Mouse (Mus musculus) thymus, adult 18-20 months (tissue): ENCODE results near the gene Jam3.
A peak's percentile ranks its signal among the peaks of the same experiment; 100 is the strongest.

Source experiments
- DNase-seq, 2 experiments: peaks; one replicate each; pipeline ENCODE4 v3.0.0; 2022; ENCODE audit warnings: mixed read lengths in 2 of 2

The Jam3 gene

DNA sequence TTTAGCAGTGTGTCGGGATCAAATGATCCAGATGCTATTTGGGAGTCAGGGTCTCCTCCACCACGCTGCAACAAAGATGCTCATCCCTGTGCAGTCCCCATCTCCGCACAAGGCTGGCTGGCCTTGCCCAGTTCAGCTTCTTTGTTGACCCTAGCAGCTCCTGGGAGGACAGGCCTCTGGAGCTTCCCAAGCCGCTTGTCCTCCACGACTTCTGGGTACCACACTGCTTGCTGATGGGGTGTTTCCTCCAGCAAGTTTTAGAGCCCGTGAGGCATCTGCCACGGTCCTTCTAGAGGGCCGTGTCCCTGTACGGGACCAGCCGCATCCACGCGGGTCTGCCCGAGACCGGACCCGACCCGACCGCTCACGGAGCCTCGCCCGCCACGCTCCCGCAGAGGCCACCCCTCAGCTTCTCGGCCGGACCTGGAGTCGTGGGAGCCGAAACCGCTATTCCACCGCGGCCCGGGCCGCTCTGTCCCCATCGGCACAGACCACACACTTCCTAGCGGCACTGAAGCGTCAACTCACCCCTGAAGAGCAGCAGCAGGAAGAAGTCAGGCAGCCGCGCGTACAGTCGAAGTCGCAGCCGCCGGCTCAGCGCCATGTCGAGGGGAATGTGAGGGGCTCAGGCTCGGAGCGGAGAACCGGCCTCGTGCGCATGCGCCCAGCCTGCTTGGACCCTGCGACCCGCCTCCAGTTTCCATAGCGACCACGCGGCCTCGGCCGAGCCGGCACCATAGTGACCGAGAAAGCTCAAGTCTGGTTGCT lies at the start of gene Jam3:
Gene Jam3 (minus strand): TSS at position 659 of the 768 bp plus-strand sequence.
- peak; percentile 5 to 11 for DNase-seq

DNA sequence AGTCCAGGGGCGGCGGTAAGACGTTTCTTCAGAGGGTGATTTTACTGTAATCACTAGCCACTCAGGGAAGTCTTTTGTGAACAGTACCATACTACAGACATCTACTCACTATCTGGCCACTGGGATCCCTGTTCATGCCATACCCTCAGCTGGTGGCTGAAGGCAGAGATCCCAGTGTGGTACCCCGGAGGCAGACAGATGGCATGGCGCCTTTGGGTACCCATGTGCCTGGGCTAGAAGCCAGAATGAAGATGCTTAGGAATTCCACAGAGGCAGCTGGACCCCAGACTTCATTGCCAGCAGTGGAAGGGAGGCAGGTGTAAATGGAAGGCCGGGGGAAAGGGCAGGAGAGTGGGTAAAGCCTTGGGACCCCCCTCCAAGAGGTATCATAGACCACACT lies 49.0 kb upstream of the Jam3 start:
- no peak for DNase-seq

DNA sequence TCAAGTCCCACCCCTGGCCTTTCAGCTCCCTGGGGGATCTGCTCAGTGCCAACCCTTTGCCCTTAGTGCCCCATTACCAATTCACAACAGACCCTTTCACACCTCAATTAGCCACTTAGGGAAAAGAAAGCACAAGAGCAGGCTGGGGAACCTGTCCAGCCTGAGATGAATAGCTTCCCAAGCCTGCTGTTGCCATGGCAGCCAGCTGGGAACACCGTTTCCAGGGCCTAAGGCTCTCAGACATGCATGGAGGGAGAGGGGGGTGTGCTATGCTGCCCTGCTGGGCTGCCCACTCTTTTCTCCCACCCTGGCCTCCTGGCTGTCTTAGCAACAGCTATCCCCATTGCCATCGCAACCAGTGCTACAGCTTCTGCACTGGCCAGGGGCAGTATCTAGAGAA lies 47.9 kb upstream of the Jam3 start:
- no peak for DNase-seq

DNA sequence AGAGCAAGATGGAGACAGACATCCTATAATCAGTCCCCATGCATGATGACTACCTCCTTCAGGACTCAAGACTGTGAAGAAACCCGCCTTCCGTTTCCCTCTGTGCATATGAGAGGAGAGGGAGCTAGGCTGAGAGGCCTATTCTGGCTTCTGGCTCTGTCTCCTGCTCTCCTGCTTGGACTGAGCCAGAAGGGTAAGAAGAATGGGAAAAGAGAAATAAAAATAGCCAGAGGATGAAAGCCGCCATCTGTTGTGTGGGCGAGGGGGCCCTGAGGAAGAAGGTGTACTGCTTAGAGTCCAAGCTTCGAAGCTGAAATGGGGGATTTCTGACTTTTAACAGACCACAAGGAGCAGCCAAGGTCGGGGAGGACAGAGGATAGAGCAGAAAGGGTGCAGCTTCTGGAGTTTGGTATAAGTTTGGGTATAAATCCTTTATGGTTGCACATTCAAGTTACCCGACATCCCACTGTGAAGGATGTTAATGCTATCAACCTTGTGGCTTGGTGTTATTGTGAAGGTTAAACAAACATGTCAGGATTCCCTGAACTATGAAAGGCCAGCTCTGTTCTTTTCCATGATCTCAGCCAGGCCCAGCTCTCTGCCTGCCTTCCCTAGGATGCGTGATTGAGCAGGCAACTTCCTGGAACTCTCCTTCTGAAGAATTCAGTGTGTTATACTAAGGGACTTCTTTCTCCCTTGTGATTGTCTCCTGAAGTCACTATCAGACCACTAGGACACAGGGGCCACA lies 46.4 kb upstream of the Jam3 start:
- DNase-seq = no peak

DNA sequence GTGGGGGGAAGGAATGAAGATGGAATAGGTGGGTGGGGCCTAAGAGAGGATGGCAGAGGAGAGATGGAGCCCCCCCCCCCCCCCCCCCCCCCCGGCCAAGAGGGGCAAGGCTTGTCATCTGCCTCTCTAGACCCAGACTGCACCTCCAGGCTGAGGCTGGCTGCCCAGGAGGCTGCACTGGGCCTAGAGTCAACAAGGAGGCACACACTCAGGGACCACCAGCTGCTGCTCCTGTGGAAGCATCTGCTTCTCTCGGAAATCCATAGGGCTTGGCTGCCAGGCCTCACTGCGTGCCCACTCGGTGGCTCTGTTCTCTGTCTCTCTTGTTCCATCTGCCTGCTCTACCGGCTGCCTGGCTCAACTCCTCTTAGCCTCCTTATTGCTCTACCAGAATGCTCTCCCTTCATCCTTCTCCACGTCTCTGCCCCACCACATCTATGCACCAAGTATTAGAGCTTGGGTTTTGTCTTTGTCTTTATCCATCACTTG lies 38.4 kb upstream of the Jam3 start:
- DNase-seq = no peak

DNA sequence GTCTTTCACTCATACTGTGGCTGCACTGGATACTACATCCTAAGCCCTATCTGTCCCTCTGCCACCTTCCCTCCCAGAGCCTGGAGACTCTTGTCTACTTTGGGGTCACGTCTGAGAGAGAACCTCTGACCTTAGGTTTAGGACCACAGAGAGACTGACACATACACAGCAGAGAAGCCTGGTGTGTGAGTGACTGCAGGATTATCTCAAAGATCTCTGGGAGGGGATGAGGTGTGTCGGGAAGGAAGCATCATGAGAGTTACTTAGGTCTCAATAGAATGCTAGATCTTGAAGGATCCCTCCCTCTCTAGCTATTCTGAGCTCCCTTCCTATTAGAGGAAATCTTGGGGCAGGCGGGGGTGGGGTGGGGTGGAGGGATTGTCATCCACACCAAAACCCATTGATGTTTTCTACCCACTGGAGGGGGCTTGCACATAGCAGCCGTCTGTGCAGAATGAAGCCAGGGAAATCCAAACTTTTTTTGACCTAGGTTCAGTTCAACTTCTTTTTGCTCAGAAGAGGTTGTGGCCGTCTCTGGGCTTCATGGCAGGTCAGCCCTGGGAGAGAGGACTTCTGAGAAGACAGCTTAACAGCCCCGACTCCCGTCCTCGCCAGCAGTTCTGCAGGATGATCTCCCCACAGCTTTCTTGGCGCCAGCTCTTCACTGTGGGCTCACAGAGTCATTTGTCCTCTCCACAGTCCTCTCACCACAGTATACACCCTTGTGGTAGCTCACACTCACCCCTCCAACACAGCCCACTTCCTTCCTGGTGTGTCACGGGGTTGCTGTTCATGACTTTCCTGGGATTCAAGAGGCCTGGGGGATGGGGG lies 37.8 kb upstream of the Jam3 start:
- DNase-seq = no peak

DNA sequence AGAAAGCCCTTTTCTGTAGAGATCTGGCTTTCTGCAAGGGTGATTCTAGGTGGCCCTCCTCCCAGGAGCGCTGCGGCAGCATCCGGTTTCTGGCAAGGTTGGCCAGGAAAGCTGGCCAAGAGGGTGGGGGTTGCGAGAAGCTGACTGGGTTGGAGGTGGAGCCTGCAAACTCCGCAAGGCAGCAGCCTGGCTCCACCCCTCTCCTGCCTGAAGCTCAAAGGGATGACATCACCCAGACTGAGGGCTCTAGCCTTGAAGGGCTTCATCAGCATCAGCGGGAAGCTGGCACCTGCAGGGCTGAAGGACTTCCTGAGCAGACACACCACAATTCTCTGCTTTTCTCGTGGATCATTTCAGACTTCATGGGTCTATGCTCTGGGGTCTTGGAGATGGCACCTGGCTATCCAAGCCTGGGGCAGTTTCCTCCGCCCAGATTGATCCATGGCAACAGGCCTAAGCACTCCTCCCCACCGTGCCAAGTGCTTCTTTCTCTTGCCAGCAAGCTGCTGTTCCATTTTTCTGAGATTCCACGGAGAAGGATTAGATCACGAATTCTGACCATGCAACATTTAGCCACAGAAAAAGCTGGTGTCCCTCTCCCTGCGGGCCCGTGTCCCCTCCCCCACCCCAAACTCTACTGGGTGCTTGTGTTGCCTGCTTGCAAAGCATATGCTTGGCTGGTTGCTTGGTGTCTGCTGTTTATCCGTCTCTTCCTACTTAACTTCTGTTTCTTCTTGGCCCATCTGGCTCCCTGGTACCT lies 37.0 kb upstream of the Jam3 start:
- peak; percentile 36 to 40 for DNase-seq

DNA sequence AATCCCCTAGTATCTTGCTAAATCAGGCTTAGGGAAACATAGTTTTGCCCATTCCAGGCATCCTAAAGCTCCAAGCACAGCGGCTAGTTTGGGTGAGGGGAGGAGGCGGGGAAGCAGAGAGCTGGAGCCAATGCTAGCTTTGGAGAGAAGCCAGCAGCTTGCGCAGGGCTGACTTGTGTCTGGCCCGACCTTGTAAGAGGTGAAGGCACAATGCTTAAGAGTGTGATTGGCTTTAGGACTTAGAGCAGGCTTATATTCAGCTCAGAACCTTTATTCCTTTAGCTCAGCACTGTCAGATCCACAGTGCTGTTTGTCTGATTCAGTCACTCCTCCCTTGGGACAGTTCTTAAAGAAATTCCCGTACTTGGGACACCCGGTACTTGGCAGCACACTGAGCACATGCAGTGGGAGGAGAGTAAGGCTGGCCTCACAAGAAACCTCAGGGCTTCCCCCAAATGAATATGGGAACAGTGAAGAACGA lies 36.3 kb upstream of the Jam3 start:
- DNase-seq = no peak

DNA sequence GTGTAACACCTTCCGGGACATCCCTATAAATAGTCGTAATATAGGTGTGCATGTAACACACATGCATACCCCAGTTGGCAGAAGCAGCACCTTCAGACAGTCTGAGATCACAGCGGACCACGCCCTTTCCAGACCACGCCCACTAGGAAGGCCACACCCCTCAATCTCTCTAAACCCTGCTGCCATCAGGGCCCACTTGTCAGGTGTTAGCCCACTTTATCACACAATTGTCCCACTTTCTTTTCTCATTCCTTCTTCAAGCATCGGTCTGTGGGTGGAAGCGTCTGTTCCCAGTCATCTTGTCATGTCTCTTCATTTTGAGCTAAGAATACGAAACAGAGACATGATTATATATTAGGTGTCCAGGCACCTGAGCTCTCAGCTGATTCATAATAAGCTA lies 35.2 kb upstream of the Jam3 start:
- DNase-seq = no peak

DNA sequence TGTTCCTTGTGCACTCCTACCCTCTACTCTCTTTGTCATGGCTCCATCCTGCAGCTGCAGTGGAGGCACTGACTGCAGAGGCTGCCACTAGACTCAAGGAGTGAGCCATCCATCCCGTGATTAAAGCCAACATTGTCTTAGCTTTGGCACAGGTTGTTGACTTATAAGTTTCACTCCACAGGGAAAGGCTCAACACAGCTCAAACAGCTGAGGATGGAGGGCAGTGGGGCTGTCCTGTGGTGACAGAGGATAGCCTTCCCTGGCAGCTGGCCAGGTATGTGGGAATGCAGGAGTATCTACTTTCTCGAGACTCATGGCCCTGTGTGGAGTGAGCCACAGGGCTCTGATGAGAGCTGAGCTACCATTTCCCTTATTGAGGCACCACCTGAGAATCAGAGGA lies 34.1 kb upstream of the Jam3 start:
- DNase-seq = no peak

DNA sequence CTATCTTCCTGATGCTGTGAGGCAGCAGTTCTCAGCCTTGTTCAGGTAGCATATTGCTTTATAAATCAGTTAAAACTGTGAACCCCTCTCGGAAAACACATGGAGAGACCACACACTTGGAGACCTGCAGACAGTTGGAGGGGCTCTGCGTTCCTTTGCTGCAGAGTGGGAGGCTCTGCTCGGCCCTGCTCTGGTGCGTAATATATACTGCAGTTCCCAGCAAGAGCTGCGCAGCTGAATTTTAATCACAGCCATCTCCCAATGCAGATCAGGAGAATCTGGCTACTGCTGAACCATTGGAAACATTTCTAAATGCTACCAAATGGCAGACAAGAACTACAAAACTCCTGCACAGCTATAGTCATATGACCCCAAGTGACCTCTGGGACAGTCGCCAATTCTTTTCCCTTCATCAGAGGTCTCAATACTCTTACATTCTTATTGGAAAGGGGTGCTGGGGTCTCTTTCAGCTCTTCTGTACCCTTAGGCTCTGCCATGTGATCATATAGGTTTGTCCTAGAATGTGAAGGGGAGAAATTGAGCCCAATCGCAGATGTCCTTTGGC lies 33.5 kb upstream of the Jam3 start:
- no peak for DNase-seq

DNA sequence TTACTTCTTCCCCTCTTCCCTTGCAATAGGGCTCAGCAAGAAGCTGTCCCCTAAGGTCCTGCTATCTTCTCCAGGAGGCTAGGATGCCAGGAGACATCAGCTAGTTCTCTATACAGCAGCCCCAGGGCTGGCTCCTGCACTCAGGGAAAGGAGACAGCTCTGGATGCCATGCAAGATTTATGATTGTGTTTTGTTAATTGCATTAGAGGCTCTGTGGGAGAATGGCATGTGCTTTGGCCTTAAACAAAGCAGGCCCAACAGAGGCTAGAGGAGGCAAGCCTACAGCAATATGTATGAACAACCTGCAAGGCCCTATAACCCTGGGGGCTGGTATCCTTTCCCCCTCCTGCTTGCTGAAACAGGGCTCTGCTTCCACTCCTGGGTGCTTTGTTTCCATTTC lies 30.6 kb upstream of the Jam3 start:
- no peak for DNase-seq

DNA sequence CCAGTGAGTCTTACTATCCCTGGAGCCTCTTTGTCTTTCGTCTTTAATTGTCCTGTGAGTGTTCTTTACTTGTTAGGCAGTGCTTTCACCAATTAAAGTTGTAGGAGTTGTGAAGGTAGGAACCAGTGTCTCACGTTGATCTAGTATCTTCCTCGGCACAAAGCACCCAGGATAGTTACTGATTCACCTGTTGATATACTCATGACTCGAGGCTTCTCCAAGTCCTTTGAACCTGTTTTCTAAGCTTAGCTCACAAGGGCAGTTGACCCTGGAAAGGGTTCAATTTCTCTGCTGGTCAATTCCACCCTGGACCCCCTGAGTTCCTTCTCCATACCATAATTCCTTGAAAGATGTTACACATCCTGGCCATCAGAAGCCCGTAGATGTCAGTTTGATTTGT lies 26.9 kb upstream of the Jam3 start:
- DNase-seq = no peak

DNA sequence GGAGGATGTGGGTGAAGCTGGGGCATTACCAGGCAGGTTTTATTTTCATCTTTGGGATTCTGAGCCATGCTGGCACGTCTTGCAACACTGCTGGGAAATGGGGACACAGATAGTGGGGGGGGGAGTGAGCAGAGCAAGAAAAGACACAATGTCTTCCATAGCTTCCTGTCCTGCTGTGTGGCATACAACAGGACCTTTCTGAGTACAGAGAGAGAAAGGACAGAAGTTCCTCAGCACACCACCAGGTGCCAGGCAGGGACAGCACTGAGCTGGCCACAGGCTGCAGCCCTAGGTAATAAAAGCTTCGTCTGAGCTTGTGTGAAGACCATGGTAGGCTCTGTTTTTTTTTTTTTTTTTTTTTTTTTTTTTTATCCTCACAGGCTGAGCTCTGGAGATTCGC lies 25.3 kb upstream of the Jam3 start:
- DNase-seq = no peak

DNA sequence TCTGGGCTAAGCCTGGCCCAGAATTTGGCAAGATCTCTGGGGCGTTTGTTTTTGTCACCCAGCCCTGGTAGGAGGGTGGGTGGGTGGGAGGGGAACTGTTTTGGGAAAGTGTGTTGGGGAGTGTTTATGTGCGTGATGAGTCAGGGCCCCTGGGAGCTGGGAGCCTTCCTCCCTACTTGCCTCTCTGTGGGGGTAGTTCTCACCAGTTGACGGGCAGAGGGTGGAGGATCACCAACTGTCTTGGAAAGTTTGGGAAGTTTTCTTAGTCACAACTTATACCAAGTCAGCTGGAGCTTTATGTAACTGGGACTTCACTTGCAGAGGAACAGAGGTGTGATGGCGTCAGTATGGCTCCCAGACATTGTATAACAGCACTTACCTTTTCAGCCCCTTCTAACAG lies 23.7 kb upstream of the Jam3 start:
- no peak for DNase-seq

DNA sequence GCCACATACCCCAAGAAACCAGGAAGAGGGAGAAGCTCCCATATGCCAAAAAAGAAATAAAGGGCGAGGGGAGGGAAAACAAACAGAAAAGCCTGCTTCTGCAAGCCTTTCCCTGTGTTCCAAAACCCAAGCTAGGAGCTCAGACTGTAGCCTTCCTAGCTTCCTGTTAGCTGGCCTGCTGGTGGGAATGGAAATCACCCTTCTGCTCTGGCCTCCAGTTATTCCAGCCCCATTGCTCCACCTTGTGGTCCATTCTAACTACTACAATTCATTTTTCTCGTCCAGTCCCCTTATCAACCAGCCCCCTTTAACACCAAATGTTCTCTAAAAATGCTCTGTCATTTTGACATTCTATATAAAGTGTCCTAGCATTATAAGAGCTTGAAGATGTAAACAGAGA lies 20.9 kb upstream of the Jam3 start:
- no peak for DNase-seq

DNA sequence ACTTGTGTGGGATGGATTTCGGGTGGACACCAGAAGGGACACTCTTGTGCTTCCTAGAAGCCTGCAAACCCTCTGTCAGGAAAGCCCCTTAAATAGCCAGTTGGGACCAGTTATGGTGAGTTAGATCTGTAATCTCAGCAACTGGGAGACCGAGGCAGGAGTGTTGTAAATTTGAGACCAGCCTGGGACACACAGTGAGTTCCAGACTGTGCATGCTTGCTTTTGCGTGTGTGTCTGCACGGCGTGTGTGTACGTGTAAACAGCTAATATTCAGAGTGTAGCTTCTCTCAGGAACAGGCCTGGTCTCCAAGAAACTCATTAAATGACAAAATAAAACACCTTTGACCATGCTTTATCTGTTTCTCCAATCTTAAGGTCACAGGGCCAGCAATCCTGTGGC lies 20.5 kb upstream of the Jam3 start:
- DNase-seq = no peak

DNA sequence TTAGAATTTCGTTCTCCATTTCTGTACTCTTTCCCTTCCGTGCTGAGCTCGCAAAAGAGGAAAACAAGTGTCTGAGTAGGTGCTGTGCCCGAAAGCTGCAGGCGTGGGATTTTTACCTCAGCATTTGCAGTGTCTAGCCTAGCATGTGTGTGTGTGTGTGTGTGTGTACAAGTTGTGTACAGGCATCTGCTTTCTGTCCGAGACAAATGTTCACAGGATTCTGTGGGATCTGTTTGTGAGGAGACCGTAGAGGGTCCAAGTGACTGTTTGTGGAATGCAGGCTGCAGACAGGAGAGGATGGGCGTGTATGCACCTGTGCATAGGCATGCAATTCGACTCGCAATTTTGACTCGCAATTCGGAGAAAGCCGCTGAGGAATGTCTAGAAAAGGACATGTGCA lies 20.0 kb upstream of the Jam3 start:
- DNase-seq = no peak

DNA sequence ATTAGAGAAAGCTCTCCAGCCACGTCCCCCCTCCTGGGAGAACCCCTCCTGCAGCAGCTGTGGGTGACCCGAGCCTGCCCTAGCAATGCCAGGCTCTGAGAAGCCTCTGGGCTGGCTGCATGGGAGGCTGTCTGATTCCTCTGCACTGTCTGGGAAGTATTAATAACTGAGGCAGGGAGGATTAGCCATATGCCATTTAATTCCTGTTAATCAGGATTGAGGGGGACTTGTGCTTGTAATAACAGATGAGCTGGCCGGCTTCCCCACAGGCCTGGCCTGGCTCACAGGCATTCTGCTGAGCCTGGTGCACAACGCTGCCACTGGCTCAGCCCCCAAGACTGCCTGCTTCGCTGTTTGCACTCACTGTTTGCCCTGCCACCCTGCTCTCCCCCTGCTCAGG lies 18.9 kb upstream of the Jam3 start:
- DNase-seq = no peak

DNA sequence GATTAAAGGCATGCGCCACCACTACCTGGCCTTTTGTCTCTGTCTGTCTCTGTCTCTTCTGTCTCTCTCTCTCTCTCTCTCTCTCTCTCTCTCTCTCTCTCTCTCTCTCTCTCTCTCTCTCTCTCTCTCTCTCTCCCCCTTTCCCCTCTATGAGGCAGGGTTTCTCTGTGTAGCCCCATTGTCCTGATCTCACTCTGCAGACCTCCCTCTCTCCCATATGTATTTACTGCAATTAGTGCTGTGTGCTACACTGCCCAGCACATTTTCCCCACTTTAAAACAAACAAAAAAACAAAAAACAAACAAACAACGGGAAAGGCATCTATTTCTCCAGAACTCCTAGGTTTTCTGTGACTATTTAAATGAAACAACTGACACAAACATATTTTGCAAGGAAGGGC lies 18.4 kb upstream of the Jam3 start:
- DNase-seq = no peak

DNA sequence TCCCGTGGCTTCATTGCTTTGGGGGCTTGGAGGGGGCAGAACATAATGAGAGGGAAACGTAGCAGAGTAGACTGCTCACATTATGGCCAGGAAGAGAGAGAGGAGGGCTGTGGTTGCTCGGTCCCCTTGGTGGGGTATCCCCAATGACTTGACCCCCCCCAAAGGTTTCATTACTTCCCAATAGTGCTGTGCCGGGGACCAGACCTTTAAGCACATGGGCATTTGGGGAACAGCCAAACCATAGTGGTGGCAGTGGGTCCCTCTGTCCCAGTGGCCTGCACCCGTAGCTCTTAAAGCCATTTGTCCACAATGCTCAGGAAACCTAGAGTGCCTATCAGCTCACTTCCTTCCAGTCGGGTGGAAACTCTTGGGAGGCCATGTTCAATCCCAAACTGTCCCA lies 17.6 kb upstream of the Jam3 start:
- DNase-seq = no peak

DNA sequence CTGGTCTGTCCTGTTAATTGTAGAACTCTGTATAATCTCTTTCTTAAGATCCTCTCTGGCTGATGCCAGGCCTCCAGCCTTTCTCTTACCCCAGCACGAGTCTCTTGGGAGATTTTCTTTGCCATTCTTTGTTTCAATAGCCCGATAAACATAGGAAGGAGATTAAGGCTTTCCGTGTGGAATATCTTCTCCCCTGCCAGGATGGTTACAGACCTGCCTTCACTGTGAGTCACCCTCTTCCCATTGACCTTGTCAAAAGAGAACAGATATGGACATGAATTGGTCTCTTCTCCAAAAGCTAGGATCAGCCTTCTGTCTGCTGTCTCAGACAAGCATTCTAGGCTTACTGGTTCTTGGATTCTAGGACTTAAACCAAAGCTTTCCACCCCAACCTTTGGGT lies 15.5 kb upstream of the Jam3 start:
- DNase-seq = no peak
